Mouse (Mus musculus) CH12.LX (cell line): ENCODE measurements around the gene Foxa1. TPM values are rescaled to one million over a fixed set of nuclear protein-coding genes. Genes with fewer than 3 reads are reported as not detected.

Experiments
- DNase-seq: peaks from one replicate; pipeline ENCODE4 v3.0.0-alpha.2; 2013; ENCODE audit errors: extremely low read depth
- H3K27ac ChIP-seq: 2 replicates; pipeline ENCODE4 v1.5.1; 2012; ENCODE audit warnings: low read depth, mild to moderate bottlenecking, control low read depth, moderate library complexity; ENCODE audit not compliant: insufficient read depth
- H3K27me3 ChIP-seq: replicated peaks from 2 replicates; pipeline ENCODE3; 2012; ENCODE audit warnings: inconsistent platforms
- H3K36me3 ChIP-seq, 2 experiments: replicated peaks in 1 of 2; 2 replicates each; pipeline versions ENCODE3 to v1.6.1; 2012; ENCODE audit warnings: inconsistent platforms in 1 of 2, low read length in 1 of 2, mild to moderate bottlenecking in 1 of 2, mixed read lengths in 1 of 2, moderate library complexity in 1 of 2; ENCODE audit not compliant: control insufficient read depth in 1 of 2, insufficient read depth in 1 of 2
- H3K4me1 ChIP-seq, 2 experiments: 2 replicates each; pipeline ENCODE4 v1.6.1; 2012; ENCODE audit warnings: inconsistent platforms in 1 of 2, moderate library complexity in 1 of 2; ENCODE audit not compliant: insufficient read depth in 2 of 2, control insufficient read depth in 1 of 2
- H3K4me2 ChIP-seq: 2 replicates; pipeline ENCODE4 v1.6.1; 2012; ENCODE audit warnings: low read depth, mild to moderate bottlenecking, control low read depth; ENCODE audit not compliant: poor library complexity, insufficient read depth, severe bottlenecking
- H3K4me3 ChIP-seq, 3 experiments: fragments of 150-350 bp in 1 of 3; sonication (generic) in 1 of 3; replicated peaks in 1 of 3; 2 replicates each; pipeline versions ENCODE3 to v1.5.1; 2011 to 2012; ENCODE audit warnings: low read depth in 2 of 3, low read length in 2 of 3, mild to moderate bottlenecking in 2 of 3, moderate library complexity in 2 of 3, control low read depth in 1 of 3, improper control_type of control experiment in 1 of 3, inconsistent platforms in 1 of 3, mixed read lengths in 1 of 3; ENCODE audit not compliant: poor library complexity in 1 of 3
- H3K79me2 ChIP-seq: replicated peaks from 2 replicates; pipeline ENCODE4 v1.6.1; 2012; ENCODE audit warnings: mild to moderate bottlenecking, moderate library complexity; ENCODE audit not compliant: control insufficient read depth, poor library complexity, insufficient read depth, severe bottlenecking; ENCODE audit errors: extremely low read depth
- H3K9ac ChIP-seq: 2 replicates; pipeline ENCODE4 v1.6.1; 2012; ENCODE audit warnings: low read depth, mild to moderate bottlenecking, control low read depth, moderate library complexity; ENCODE audit not compliant: insufficient read depth
- H3K9me3 ChIP-seq: replicated peaks from 2 replicates; pipeline ENCODE3; 2012; ENCODE audit warnings: low read length, inconsistent platforms, mixed read lengths
- BHLHE40 ChIP-seq: IDR thresholded peaks from 2 replicates; pipeline ENCODE4 v1.6.1; 2011; ENCODE audit warnings: mild to moderate bottlenecking, low read depth, low read length, improper control_type of control experiment
- CHD2 ChIP-seq: IDR thresholded peaks from 2 replicates; pipeline ENCODE4 v1.6.1; 2011; ENCODE audit warnings: low read length, improper control_type of control experiment
- E2F4 ChIP-seq: IDR thresholded peaks from 2 replicates; pipeline ENCODE4 v1.6.1; 2011; ENCODE audit warnings: low read depth, low read length, improper control_type of control experiment; ENCODE audit not compliant: insufficient replicate concordance
- ELF1 ChIP-seq: IDR thresholded peaks from 2 replicates; pipeline ENCODE4 v1.6.1; 2014; ENCODE audit warnings: low read depth, mild to moderate bottlenecking, inconsistent platforms, low read length, improper control_type of control experiment
- EP300 ChIP-seq: IDR thresholded peaks from 2 replicates; pipeline ENCODE4 v1.6.1; 2011; ENCODE audit warnings: low read length, improper control_type of control experiment
- IRF4 ChIP-seq: IDR thresholded peaks from 2 replicates; pipeline ENCODE4 v1.6.1; 2014; ENCODE audit warnings: low read depth, mild to moderate bottlenecking, inconsistent platforms, low read length, improper control_type of control experiment
- JUN ChIP-seq: IDR thresholded peaks from 2 replicates; pipeline ENCODE4 v1.6.1; 2011; ENCODE audit warnings: low read depth, mild to moderate bottlenecking, low read length, improper control_type of control experiment, moderate library complexity; ENCODE audit not compliant: insufficient read depth
- KAT2A ChIP-seq: IDR thresholded peaks from 2 replicates; pipeline ENCODE4 v1.6.1; 2012; ENCODE audit warnings: low read length, improper control_type of control experiment, inconsistent platforms; ENCODE audit not compliant: insufficient replicate concordance
- MAFK ChIP-seq: IDR thresholded peaks from 2 replicates; pipeline ENCODE4 v1.6.1; 2011; ENCODE audit warnings: low read length, improper control_type of control experiment; ENCODE audit not compliant: insufficient replicate concordance
- MAX ChIP-seq: IDR thresholded peaks from 2 replicates; pipeline ENCODE4 v1.6.1; 2011; ENCODE audit warnings: low read length, improper control_type of control experiment
- MAZ ChIP-seq: IDR thresholded peaks from 2 replicates; pipeline ENCODE4 v1.6.1; 2012; ENCODE audit warnings: low read depth, mild to moderate bottlenecking, inconsistent platforms, low read length, improper control_type of control experiment, moderate library complexity
- MEF2A ChIP-seq: IDR thresholded peaks from 2 replicates; pipeline ENCODE4 v1.6.1; 2014; ENCODE audit warnings: low read depth, mild to moderate bottlenecking, inconsistent platforms, low read length, improper control_type of control experiment, borderline replicate concordance
- MYC ChIP-seq: IDR thresholded peaks from 2 replicates; pipeline ENCODE4 v1.6.1; 2011; ENCODE audit warnings: low read depth, mild to moderate bottlenecking, improper control_type of control experiment, low read length
- NELFE ChIP-seq: IDR thresholded peaks from 2 replicates; pipeline ENCODE4 v1.6.1; 2011; ENCODE audit warnings: low read depth, low read length, improper control_type of control experiment
- POLR2A ChIP-seq: IDR thresholded peaks from 2 replicates; pipeline ENCODE4 v1.6.1; 2011; ENCODE audit warnings: low read depth, mild to moderate bottlenecking, improper control_type of control experiment, low read length
- POLR2AphosphoS2 ChIP-seq: IDR thresholded peaks from 2 replicates; pipeline ENCODE4 v1.6.1; 2011; ENCODE audit warnings: low read depth, low read length, improper control_type of control experiment
- TCF12 ChIP-seq: IDR thresholded peaks from 2 replicates; pipeline ENCODE4 v1.6.1; 2014; ENCODE audit warnings: low read depth, mild to moderate bottlenecking, inconsistent platforms, low read length, improper control_type of control experiment
- UBTF ChIP-seq: IDR thresholded peaks from 2 replicates; pipeline ENCODE4 v1.6.1; 2012; ENCODE audit warnings: low read depth, mild to moderate bottlenecking, inconsistent platforms, low read length, improper control_type of control experiment, moderate library complexity
- ZMIZ1 ChIP-seq: IDR thresholded peaks from 2 replicates; pipeline ENCODE4 v1.6.1; 2012; ENCODE audit warnings: low read depth, mild to moderate bottlenecking, inconsistent platforms, low read length, improper control_type of control experiment
- ZNF384 ChIP-seq: IDR thresholded peaks from 2 replicates; pipeline ENCODE4 v1.6.1; 2012; ENCODE audit warnings: low read depth, low read length, improper control_type of control experiment, inconsistent platforms
- dilution Hi-C: fragments of 300-500 bp; cut with MboI; formaldehyde crosslinking; loops from 2 replicates; pipeline ENCODE4 v1.14.3; 2020; ENCODE audit warnings: low sequenced_read_pairs; ENCODE audit not compliant: extremely low pct_unique_long_range_greater_than_20kb, extremely low pct_ligation_motif_present
- in situ Hi-C: fragments of 300-500 bp; cut with MboI; formaldehyde crosslinking; loops from 3 replicates; pipeline ENCODE4 v1.14.3; 2019; ENCODE audit warnings: low sequenced_read_pairs, low pct_ligation_motif_present, low pct_unique_long_range_greater_than_20kb, mixed read lengths
- polyA plus RNA-seq: library from polyadenylated mRNA; unstranded; fragments of >175 nt; gene quantifications from 2 replicates; pipeline ENCODE4 v1.2.1, GENCODE M21; 2012; ENCODE audit warnings: low read depth; ENCODE audit not compliant: insufficient read length
- total RNA-seq, 2 experiments: library from RNA; depleted of rRNA; stranded (reverse); fragments of 300-350 nt in 1 of 2; fragments of >200 nt in 1 of 2; gene quantifications; 2 replicates each; pipeline ENCODE4 v1.2.3; 2012 to 2014

Gene Foxa1
- total and polyA plus RNA-seq, 3 experiments: not detected

- H3K36me3 ChIP-seq: no peaks in the 10 kb centered on the region
- H3K4me2 ChIP-seq: no peak within 1 kb of the TSS
- in situ Hi-C loops: no loop called here
- no peak within 1 kb of the TSS for H3K4me3 ChIP-seq
- no peaks in the 10 kb centered on the region for H3K4me1 ChIP-seq
- TF ChIP-seq CHD2: no peak
- TF ChIP-seq BHLHE40: no peak
- TF ChIP-seq MAFK: no peak
- TF ChIP-seq EP300: no peak
- no peak for TF ChIP-seq TCF12
- no peak for TF ChIP-seq ELF1
- TF ChIP-seq ZNF384: no peak
- TF ChIP-seq JUN: no peak
- no peak for TF ChIP-seq KAT2A
- no peak for TF ChIP-seq MEF2A
- TF ChIP-seq MYC: no peak
- no peak for TF ChIP-seq MAZ
- TF ChIP-seq MAX: no peak
- no peak for TF ChIP-seq ZMIZ1
- no peak for TF ChIP-seq POLR2A
- no peak for TF ChIP-seq UBTF
- no peak for TF ChIP-seq IRF4
- no peak within 1 kb of the TSS for H3K27ac ChIP-seq
- no peak for DNase-seq
- no peak within 1 kb of the TSS for H3K9ac ChIP-seq
- dilution Hi-C loops: no loop called here
- no peaks in the 10 kb centered on the region for H3K79me2 ChIP-seq
- no peaks in the 10 kb centered on the region for H3K27me3 ChIP-seq
- H3K9me3 ChIP-seq: no peaks in the 10 kb centered on the region
Observed at GRCm38 (mm10) chr12:57563909-57564308, 17.2 kb upstream of the Foxa1 start, which contains the start of gene Ttc6. Ttc6 (plus strand) TSS chr12:57564113.

GRCm38 (mm10) chr12:57554091-57554490 lies 7.4 kb upstream of the Foxa1 start:
- no peak for TF ChIP-seq POLR2AphosphoS2
- TF ChIP-seq NELFE: no peak
- no peak for TF ChIP-seq E2F4
- no peak for DNase-seq
- H3K27me3 ChIP-seq: no peaks in the 10 kb centered on the region
- H3K9me3 ChIP-seq: no peaks in the 10 kb centered on the region
- H3K4me1 ChIP-seq: no peaks in the 10 kb centered on the region
- no peaks in the 10 kb centered on the region for H3K79me2 ChIP-seq
- H3K4me3 ChIP-seq: no peak overlapping the region
- no peaks in the 10 kb centered on the region for H3K36me3 ChIP-seq
- no peak overlapping the region for H3K4me2 ChIP-seq
- H3K9ac ChIP-seq: no peak overlapping the region
- no peak overlapping the region for H3K27ac ChIP-seq
- dilution Hi-C loops (no loop called here), in situ Hi-C loops (no loop called here)
